Mouse (Mus musculus) CH12.LX (cell line): ENCODE measurements around the gene Ktn1. TPM values are rescaled to one million over a fixed set of nuclear protein-coding genes. Genes with fewer than 3 reads are reported as not detected.

Experiments used
- DNase-seq: peaks from one replicate; pipeline ENCODE4 v3.0.0-alpha.2; 2013; ENCODE audit errors: extremely low read depth
- H3K27ac ChIP-seq: 2 replicates; pipeline ENCODE4 v1.5.1; 2012; ENCODE audit warnings: low read depth, mild to moderate bottlenecking, control low read depth, moderate library complexity; ENCODE audit not compliant: insufficient read depth
- H3K27me3 ChIP-seq: replicated peaks from 2 replicates; pipeline ENCODE3; 2012; ENCODE audit warnings: inconsistent platforms
- H3K36me3 ChIP-seq, 2 experiments: replicated peaks in 1 of 2; 2 replicates each; pipeline versions ENCODE3 to v1.6.1; 2012; ENCODE audit warnings: inconsistent platforms in 1 of 2, low read length in 1 of 2, mild to moderate bottlenecking in 1 of 2, mixed read lengths in 1 of 2, moderate library complexity in 1 of 2; ENCODE audit not compliant: control insufficient read depth in 1 of 2, insufficient read depth in 1 of 2
- H3K4me1 ChIP-seq, 2 experiments: 2 replicates each; pipeline ENCODE4 v1.6.1; 2012; ENCODE audit warnings: inconsistent platforms in 1 of 2, moderate library complexity in 1 of 2; ENCODE audit not compliant: insufficient read depth in 2 of 2, control insufficient read depth in 1 of 2
- H3K4me2 ChIP-seq: 2 replicates; pipeline ENCODE4 v1.6.1; 2012; ENCODE audit warnings: low read depth, mild to moderate bottlenecking, control low read depth; ENCODE audit not compliant: poor library complexity, insufficient read depth, severe bottlenecking
- H3K4me3 ChIP-seq, 3 experiments: fragments of 150-350 bp in 1 of 3; sonication (generic) in 1 of 3; replicated peaks in 1 of 3; 2 replicates each; pipeline versions ENCODE3 to v1.5.1; 2011 to 2012; ENCODE audit warnings: low read depth in 2 of 3, low read length in 2 of 3, mild to moderate bottlenecking in 2 of 3, moderate library complexity in 2 of 3, control low read depth in 1 of 3, improper control_type of control experiment in 1 of 3, inconsistent platforms in 1 of 3, mixed read lengths in 1 of 3; ENCODE audit not compliant: poor library complexity in 1 of 3
- H3K79me2 ChIP-seq: replicated peaks from 2 replicates; pipeline ENCODE4 v1.6.1; 2012; ENCODE audit warnings: mild to moderate bottlenecking, moderate library complexity; ENCODE audit not compliant: control insufficient read depth, poor library complexity, insufficient read depth, severe bottlenecking; ENCODE audit errors: extremely low read depth
- H3K9ac ChIP-seq: 2 replicates; pipeline ENCODE4 v1.6.1; 2012; ENCODE audit warnings: low read depth, mild to moderate bottlenecking, control low read depth, moderate library complexity; ENCODE audit not compliant: insufficient read depth
- H3K9me3 ChIP-seq: replicated peaks from 2 replicates; pipeline ENCODE3; 2012; ENCODE audit warnings: low read length, inconsistent platforms, mixed read lengths
- BHLHE40 ChIP-seq: IDR thresholded peaks from 2 replicates; pipeline ENCODE4 v1.6.1; 2011; ENCODE audit warnings: mild to moderate bottlenecking, low read depth, low read length, improper control_type of control experiment
- CHD1 ChIP-seq: IDR thresholded peaks from 2 replicates; pipeline ENCODE4 v1.6.1; 2012; ENCODE audit warnings: low read depth, low read length, improper control_type of control experiment, inconsistent platforms
- CHD2 ChIP-seq: IDR thresholded peaks from 2 replicates; pipeline ENCODE4 v1.6.1; 2011; ENCODE audit warnings: low read length, improper control_type of control experiment
- CTCF ChIP-seq, 2 experiments: IDR thresholded peaks in 1 of 2; conservative IDR thresholded peaks in 1 of 2; 2 replicates each; pipeline ENCODE4 v1.5.1; 2011 to 2012; ENCODE audit warnings: low read depth in 2 of 2, low read length in 2 of 2, improper control_type of control experiment in 1 of 2, inconsistent platforms in 1 of 2, mild to moderate bottlenecking in 1 of 2, moderate library complexity in 1 of 2
- E2F4 ChIP-seq: IDR thresholded peaks from 2 replicates; pipeline ENCODE4 v1.6.1; 2011; ENCODE audit warnings: low read depth, low read length, improper control_type of control experiment; ENCODE audit not compliant: insufficient replicate concordance
- ELF1 ChIP-seq: IDR thresholded peaks from 2 replicates; pipeline ENCODE4 v1.6.1; 2014; ENCODE audit warnings: low read depth, mild to moderate bottlenecking, inconsistent platforms, low read length, improper control_type of control experiment
- EP300 ChIP-seq: IDR thresholded peaks from 2 replicates; pipeline ENCODE4 v1.6.1; 2011; ENCODE audit warnings: low read length, improper control_type of control experiment
- ETS1 ChIP-seq: conservative IDR thresholded peaks from 2 replicates; pipeline ENCODE4 v1.6.1; 2012; ENCODE audit warnings: low read depth, mild to moderate bottlenecking, inconsistent platforms, low read length, improper control_type of control experiment, moderate library complexity
- GABPA ChIP-seq: IDR thresholded peaks from 2 replicates; pipeline ENCODE4 v1.6.1; 2012; ENCODE audit warnings: low read depth, low read length, improper control_type of control experiment, inconsistent platforms; ENCODE audit not compliant: insufficient replicate concordance
- HCFC1 ChIP-seq: IDR thresholded peaks from 2 replicates; pipeline ENCODE4 v1.6.1; 2012; ENCODE audit warnings: low read depth, mild to moderate bottlenecking, inconsistent platforms, low read length, improper control_type of control experiment
- IRF4 ChIP-seq: IDR thresholded peaks from 2 replicates; pipeline ENCODE4 v1.6.1; 2014; ENCODE audit warnings: low read depth, mild to moderate bottlenecking, inconsistent platforms, low read length, improper control_type of control experiment
- JUN ChIP-seq: IDR thresholded peaks from 2 replicates; pipeline ENCODE4 v1.6.1; 2011; ENCODE audit warnings: low read depth, mild to moderate bottlenecking, low read length, improper control_type of control experiment, moderate library complexity; ENCODE audit not compliant: insufficient read depth
- JUND ChIP-seq: conservative IDR thresholded peaks from 2 replicates; pipeline ENCODE4 v1.6.1; 2011; ENCODE audit warnings: low read depth, low read length, improper control_type of control experiment
- KAT2A ChIP-seq: IDR thresholded peaks from 2 replicates; pipeline ENCODE4 v1.6.1; 2012; ENCODE audit warnings: low read length, improper control_type of control experiment, inconsistent platforms; ENCODE audit not compliant: insufficient replicate concordance
- MAFK ChIP-seq: IDR thresholded peaks from 2 replicates; pipeline ENCODE4 v1.6.1; 2011; ENCODE audit warnings: low read length, improper control_type of control experiment; ENCODE audit not compliant: insufficient replicate concordance
- MAX ChIP-seq: IDR thresholded peaks from 2 replicates; pipeline ENCODE4 v1.6.1; 2011; ENCODE audit warnings: low read length, improper control_type of control experiment
- MAZ ChIP-seq: IDR thresholded peaks from 2 replicates; pipeline ENCODE4 v1.6.1; 2012; ENCODE audit warnings: low read depth, mild to moderate bottlenecking, inconsistent platforms, low read length, improper control_type of control experiment, moderate library complexity
- MEF2A ChIP-seq: IDR thresholded peaks from 2 replicates; pipeline ENCODE4 v1.6.1; 2014; ENCODE audit warnings: low read depth, mild to moderate bottlenecking, inconsistent platforms, low read length, improper control_type of control experiment, borderline replicate concordance
- MXI1 ChIP-seq: IDR thresholded peaks from 2 replicates; pipeline ENCODE4 v1.6.1; 2011; ENCODE audit warnings: mild to moderate bottlenecking, low read depth, low read length, improper control_type of control experiment
- MYC ChIP-seq: IDR thresholded peaks from 2 replicates; pipeline ENCODE4 v1.6.1; 2011; ENCODE audit warnings: low read depth, mild to moderate bottlenecking, improper control_type of control experiment, low read length
- NELFE ChIP-seq: IDR thresholded peaks from 2 replicates; pipeline ENCODE4 v1.6.1; 2011; ENCODE audit warnings: low read depth, low read length, improper control_type of control experiment
- NRF1 ChIP-seq: IDR thresholded peaks from 2 replicates; pipeline ENCODE4 v1.6.1; 2014; ENCODE audit warnings: low read depth, mild to moderate bottlenecking, inconsistent platforms, low read length, improper control_type of control experiment, moderate library complexity
- PAX5 ChIP-seq: IDR thresholded peaks from 2 replicates; pipeline ENCODE4 v1.6.1; 2012; ENCODE audit warnings: low read length, inconsistent platforms, mixed read lengths
- POLR2A ChIP-seq: IDR thresholded peaks from 2 replicates; pipeline ENCODE4 v1.6.1; 2011; ENCODE audit warnings: low read depth, mild to moderate bottlenecking, improper control_type of control experiment, low read length
- POLR2AphosphoS2 ChIP-seq: IDR thresholded peaks from 2 replicates; pipeline ENCODE4 v1.6.1; 2011; ENCODE audit warnings: low read depth, low read length, improper control_type of control experiment
- RAD21 ChIP-seq: IDR thresholded peaks from 2 replicates; pipeline ENCODE4 v1.6.1; 2011; ENCODE audit warnings: low read depth, mild to moderate bottlenecking, low read length, improper control_type of control experiment, moderate library complexity
- RCOR1 ChIP-seq: conservative IDR thresholded peaks from 2 replicates; pipeline ENCODE4 v1.6.1; 2012; ENCODE audit warnings: low read depth, mild to moderate bottlenecking, inconsistent platforms, low read length, improper control_type of control experiment
- SIN3A ChIP-seq: IDR thresholded peaks from 2 replicates; pipeline ENCODE4 v1.6.1; 2012; ENCODE audit warnings: low read length, improper control_type of control experiment, inconsistent platforms
- SMC3 ChIP-seq: IDR thresholded peaks from 2 replicates; pipeline ENCODE4 v1.6.1; 2011; ENCODE audit warnings: low read depth, low read length, improper control_type of control experiment
- TBP ChIP-seq: conservative IDR thresholded peaks from 2 replicates; pipeline ENCODE4 v1.6.1; 2011; ENCODE audit warnings: low read depth, low read length, improper control_type of control experiment
- TCF12 ChIP-seq: IDR thresholded peaks from 2 replicates; pipeline ENCODE4 v1.6.1; 2014; ENCODE audit warnings: low read depth, mild to moderate bottlenecking, inconsistent platforms, low read length, improper control_type of control experiment
- UBTF ChIP-seq: IDR thresholded peaks from 2 replicates; pipeline ENCODE4 v1.6.1; 2012; ENCODE audit warnings: low read depth, mild to moderate bottlenecking, inconsistent platforms, low read length, improper control_type of control experiment, moderate library complexity
- USF1 ChIP-seq: IDR thresholded peaks from 2 replicates; pipeline ENCODE4 v1.6.1; 2014; ENCODE audit warnings: low read depth, mild to moderate bottlenecking, inconsistent platforms, low read length, improper control_type of control experiment
- USF2 ChIP-seq: conservative IDR thresholded peaks from 2 replicates; pipeline ENCODE4 v1.6.1; 2011; ENCODE audit warnings: low read depth, low read length, improper control_type of control experiment
- ZC3H11A ChIP-seq: IDR thresholded peaks from 2 replicates; pipeline ENCODE4 v1.6.1; 2012; ENCODE audit warnings: low read depth, mild to moderate bottlenecking, inconsistent platforms, low read length, improper control_type of control experiment
- ZKSCAN1 ChIP-seq: IDR thresholded peaks from 2 replicates; pipeline ENCODE4 v1.6.1; 2012; ENCODE audit warnings: low read depth, inconsistent platforms, low read length, improper control_type of control experiment, borderline replicate concordance
- ZMIZ1 ChIP-seq: IDR thresholded peaks from 2 replicates; pipeline ENCODE4 v1.6.1; 2012; ENCODE audit warnings: low read depth, mild to moderate bottlenecking, inconsistent platforms, low read length, improper control_type of control experiment
- ZNF384 ChIP-seq: IDR thresholded peaks from 2 replicates; pipeline ENCODE4 v1.6.1; 2012; ENCODE audit warnings: low read depth, low read length, improper control_type of control experiment, inconsistent platforms
- dilution Hi-C: fragments of 300-500 bp; cut with MboI; formaldehyde crosslinking; loops from 2 replicates; pipeline ENCODE4 v1.14.3; 2020; ENCODE audit warnings: low sequenced_read_pairs; ENCODE audit not compliant: extremely low pct_unique_long_range_greater_than_20kb, extremely low pct_ligation_motif_present
- in situ Hi-C: fragments of 300-500 bp; cut with MboI; formaldehyde crosslinking; loops from 3 replicates; pipeline ENCODE4 v1.14.3; 2019; ENCODE audit warnings: low sequenced_read_pairs, low pct_ligation_motif_present, low pct_unique_long_range_greater_than_20kb, mixed read lengths
- polyA plus RNA-seq: library from polyadenylated mRNA; unstranded; fragments of >175 nt; gene quantifications from 2 replicates; pipeline ENCODE4 v1.2.1, GENCODE M21; 2012; ENCODE audit warnings: low read depth; ENCODE audit not compliant: insufficient read length
- total RNA-seq, 2 experiments: library from RNA; depleted of rRNA; stranded (reverse); fragments of 300-350 nt in 1 of 2; fragments of >200 nt in 1 of 2; gene quantifications; 2 replicates each; pipeline ENCODE4 v1.2.3; 2012 to 2014

The Ktn1 gene
- total and polyA plus RNA-seq, 3 experiments: 23.2 to 56.5 (median 25.6) TPM

GRCm38 (mm10) chr14:47751422-47752205, 103.4 kb downstream of the Ktn1 start:
- Histone ChIP-seq H3K4me3 (no peak overlapping the region), H3K36me3 (peaks cover 0 to 1% of the 10 kb centered on the region in 2 experiments), H3K4me2 (no peak overlapping the region), H3K27me3 (no peaks in the 10 kb centered on the region), H3K27ac (no peak overlapping the region), H3K9ac (no peak overlapping the region), H3K79me2 (no peaks in the 10 kb centered on the region), H3K9me3 (no peaks in the 10 kb centered on the region), H3K4me1 (peaks cover 2 to 21% of the 10 kb centered on the region in 2 experiments; a peak in 3 of 4 replicates)
- TF ChIP-seq UBTF: no peak
- TF ChIP-seq PAX5: no peak
- TF ChIP-seq MEF2A: no peak
- TF ChIP-seq BHLHE40: no peak
- no peak for TF ChIP-seq ZNF384
- TF ChIP-seq SIN3A: no peak
- no peak for TF ChIP-seq MXI1
- no peak for TF ChIP-seq E2F4
- no peak for TF ChIP-seq USF2
- no peak for TF ChIP-seq GABPA
- no peak for TF ChIP-seq KAT2A
- TF ChIP-seq MAFK: no peak
- no peak for TF ChIP-seq POLR2A
- no peak for TF ChIP-seq RCOR1
- TF ChIP-seq MAX: no peak
- TF ChIP-seq ZMIZ1: no peak
- no peak for TF ChIP-seq CHD2
- TF ChIP-seq ZC3H11A: peak; percentile 63
- no peak for TF ChIP-seq TCF12
- 0 out of 2 replicates have a peak, but pooled peaks have one; percentile 13 for TF ChIP-seq IRF4
- TF ChIP-seq NRF1: no peak
- TF ChIP-seq ETS1: no peak
- no peak for TF ChIP-seq TBP
- TF ChIP-seq SMC3: peak; percentile 78
- no peak for TF ChIP-seq CHD1
- no peak for TF ChIP-seq ZKSCAN1
- TF ChIP-seq CTCF (conservative IDR thresholded peaks at IDR 0.05 in 1 of 2, IDR thresholded peaks at IDR 0.05 in 1 of 2; ENCODE audit: low read depth in 2 of 2, low read length in 2 of 2): peak; percentile 44 to 84; a peak in 3 of 4 replicates
- TF ChIP-seq POLR2AphosphoS2: no peak
- 0 out of 2 replicates have a peak, but pooled peaks have one; percentile 23 for TF ChIP-seq NELFE
- TF ChIP-seq RAD21: peak; percentile 92
- TF ChIP-seq ELF1: no peak
- TF ChIP-seq USF1: no peak
- TF ChIP-seq JUND: no peak
- TF ChIP-seq HCFC1: no peak
- TF ChIP-seq MYC: no peak
- no peak for TF ChIP-seq MAZ
- TF ChIP-seq EP300: no peak
- TF ChIP-seq JUN: no peak
- dilution Hi-C loops (no loop called here), in situ Hi-C loops (loop anchor here (25.0 kb wide), 1 partner anchor 386 kb away; no protein-coding TSS in a partner anchor)
- peak; percentile 61 for DNase-seq
